Mouse (Mus musculus) heart, embryonic 10.5 days (tissue): ENCODE results near the gene Ralgps1. TPM values are rescaled to one million over a fixed set of nuclear protein-coding genes. Genes with fewer than 3 reads are reported as not detected.
A peak's percentile ranks its signal among the peaks of the same experiment; 100 is the strongest.

Experiments
- DNase-seq: peaks from one replicate; pipeline ENCODE4 v3.0.0-alpha.2; 2017; ENCODE audit warnings: low spot score
- H3K27ac ChIP-seq: fragments of 300-500 bp; sonication (generic); 2 replicates; pipeline ENCODE4 v1.5.1; 2016; ENCODE audit warnings: mild to moderate bottlenecking
- H3K27me3 ChIP-seq: fragments of 300-500 bp; sonication (generic); 2 replicates; pipeline ENCODE4 v1.6.1; 2016; ENCODE audit warnings: mild to moderate bottlenecking; ENCODE audit not compliant: poor library complexity, insufficient read depth, severe bottlenecking
- H3K36me3 ChIP-seq: fragments of 300-500 bp; sonication (generic); 2 replicates; pipeline ENCODE4 v1.6.1; 2016; ENCODE audit warnings: mild to moderate bottlenecking, moderate library complexity
- H3K4me1 ChIP-seq: fragments of 300-500 bp; sonication (generic); 2 replicates; pipeline ENCODE4 v1.6.1; 2016; ENCODE audit warnings: mild to moderate bottlenecking
- H3K4me3 ChIP-seq: fragments of 300-500 bp; sonication (generic); 2 replicates; pipeline ENCODE4 v1.5.1; 2016; ENCODE audit warnings: mild to moderate bottlenecking, moderate library complexity
- H3K9me3 ChIP-seq: fragments of 300-500 bp; sonication (generic); 2 replicates; pipeline ENCODE4 v1.6.1; 2016; ENCODE audit warnings: mild to moderate bottlenecking, moderate library complexity
- WGBS: fragments of 180-500 bp; shearing (Covaris S2); methylation state at CpG from one replicate; pipeline ENCODE4 v1.1.7; 2016; 5-methylcytosine and 5-hydroxymethylcytosine counted together
- polyA plus RNA-seq: library from polyadenylated mRNA; unstranded; fragments of >200 nt; fragmentation: Nextera tagmentation; extraction: Ambion mirVana; gene quantifications from 2 replicates; pipeline ENCODE4 v1.2.1, GENCODE M21; 2016

The Ralgps1 gene
- polyA plus RNA-seq, 1 experiment from 2014 or later: 3.8 TPM

GRCm38 (mm10) chr2:33316063-33316405 lies 55.3 kb downstream of the Ralgps1 start:
- 75% methylated on average over 1 of the region's 1 CpGs for WGBS
- H3K27me3 ChIP-seq: no peaks in the 10 kb centered on the region

DNA sequence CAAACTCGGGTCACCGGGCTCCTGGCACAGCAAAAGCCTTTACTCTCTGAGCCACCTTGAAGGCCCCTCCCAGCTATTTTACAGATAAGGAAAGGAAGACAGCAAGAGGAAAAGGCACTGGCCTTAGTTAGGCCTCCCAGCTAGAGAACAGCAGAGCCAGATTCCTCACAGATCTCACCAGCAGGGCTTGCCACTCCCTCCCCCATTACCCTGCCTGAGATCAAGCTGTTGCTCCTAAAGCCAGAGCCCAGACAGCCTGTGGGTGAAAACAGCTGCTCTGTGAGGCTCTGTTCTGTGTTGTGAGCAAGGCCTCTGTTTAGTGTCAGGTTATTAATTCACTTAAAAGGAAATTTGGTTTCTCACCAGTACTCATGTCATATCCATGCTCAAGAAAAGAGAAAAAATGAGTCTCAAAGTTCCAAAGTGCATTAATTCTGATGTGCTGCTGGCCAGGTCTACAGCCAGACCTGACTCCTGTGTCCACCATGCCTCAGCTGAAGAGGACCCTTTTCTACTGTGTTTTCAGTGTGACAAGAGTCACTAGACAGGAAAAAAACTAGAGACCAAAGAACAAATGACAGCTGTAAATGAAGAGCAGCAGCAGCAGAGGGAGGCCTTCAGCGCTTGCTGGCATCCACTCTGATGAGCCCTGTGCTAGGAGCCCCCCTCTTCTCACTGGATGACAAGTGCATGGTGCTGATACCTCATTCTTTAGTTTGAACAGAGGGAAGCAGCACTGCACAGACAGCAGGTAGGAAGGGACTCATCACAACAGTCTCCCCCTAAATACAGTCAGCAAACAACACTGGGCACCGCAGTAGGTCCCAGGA lies 55.8 kb downstream of the Ralgps1 start:
- no peak overlapping the region for H3K4me3 ChIP-seq
- peak overlapping the region; percentile 79 for H3K27ac ChIP-seq
- DNase-seq: no peak
- WGBS: 43% methylated on average over 4 of the region's 4 CpGs
- no peaks in the 10 kb centered on the region for H3K27me3 ChIP-seq
- peaks cover 55% of the 10 kb centered on the region for H3K4me1 ChIP-seq
- no peaks in the 10 kb centered on the region for H3K9me3 ChIP-seq
- no peaks in the 10 kb centered on the region for H3K36me3 ChIP-seq

More at GRCm38 (mm10) chr2:33316063-33316405, 55.3 kb downstream of the Ralgps1 start:
- Histone ChIP-seq H3K4me1 (peaks cover 61% of the 10 kb centered on the region), H3K36me3 (no peaks in the 10 kb centered on the region), H3K4me3 (no peak overlapping the region), H3K9me3 (no peaks in the 10 kb centered on the region), H3K27ac (peak overlapping the region; percentile 79)
- no peak for DNase-seq

GRCm38 (mm10) chr2:33309426-33309825 lies 61.9 kb downstream of the Ralgps1 start:
- no peaks in the 10 kb centered on the region for H3K9me3 ChIP-seq
- H3K36me3 ChIP-seq: peaks cover 3% of the 10 kb centered on the region; the same call in 1 of the 2 replicates
- H3K4me1 ChIP-seq: peaks cover 10% of the 10 kb centered on the region
- no peak for DNase-seq
- H3K4me3 ChIP-seq: no peak overlapping the region
- no peaks in the 10 kb centered on the region for H3K27me3 ChIP-seq
- 90% methylated on average over 9 of the region's 9 CpGs for WGBS
- no peak overlapping the region for H3K27ac ChIP-seq

GRCm38 (mm10) chr2:33306565-33306964 lies 64.7 kb downstream of the Ralgps1 start:
- Histone ChIP-seq H3K27me3 (no peaks in the 10 kb centered on the region), H3K27ac (no peak overlapping the region), H3K9me3 (no peaks in the 10 kb centered on the region), H3K36me3 (peaks cover 3% of the 10 kb centered on the region; the same call in 1 of the 2 replicates), H3K4me1 (peaks cover 20% of the 10 kb centered on the region), H3K4me3 (no peak overlapping the region)
- WGBS: 69% methylated on average over 3 of the region's 3 CpGs
- DNase-seq: no peak

DNA sequence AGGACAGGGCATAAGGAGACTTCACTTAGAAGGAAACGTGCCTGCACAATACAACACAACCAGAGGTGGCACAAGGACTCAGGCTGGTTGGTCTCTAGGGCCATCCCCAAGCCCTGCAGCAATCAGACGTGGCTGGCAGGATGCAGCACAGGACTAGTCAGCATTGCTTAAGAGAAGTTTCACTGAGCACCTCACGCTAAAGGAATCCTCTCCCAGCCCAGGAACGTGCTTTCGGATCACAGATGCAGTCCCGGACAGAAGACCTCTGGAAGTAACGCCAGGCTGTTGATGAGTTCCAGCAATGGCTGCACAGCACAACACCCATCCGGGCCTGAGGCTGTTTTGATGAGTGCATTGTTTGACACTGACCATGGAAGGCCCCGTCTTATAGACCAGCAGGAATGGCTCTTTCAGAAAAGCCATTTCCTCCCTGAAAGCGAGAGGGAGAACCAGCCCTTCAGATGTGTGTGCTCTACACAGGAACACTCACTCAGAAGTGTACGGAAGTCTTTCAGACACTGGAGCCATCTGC lies 67.8 kb downstream of the Ralgps1 start:
- Histone ChIP-seq H3K4me3 (no peak overlapping the region), H3K4me1 (peaks cover 18% of the 10 kb centered on the region)
- no peak for DNase-seq

GRCm38 (mm10) chr2:33302828-33303227 lies 68.5 kb downstream of the Ralgps1 start:
- H3K27ac ChIP-seq: no peak overlapping the region
- peaks cover 18% of the 10 kb centered on the region for H3K4me1 ChIP-seq

More for the DNA sequence above, 67.8 kb downstream of the Ralgps1 start:
- Histone ChIP-seq H3K9me3 (no peaks in the 10 kb centered on the region), H3K36me3 (no peaks in the 10 kb centered on the region), H3K27me3 (no peaks in the 10 kb centered on the region), H3K27ac (peak overlapping the region; percentile 33; the same call in 1 of the 2 replicates)
- 76% methylated on average over 11 of the region's 11 CpGs for WGBS

GRCm38 (mm10) chr2:33302405-33302804 lies 68.9 kb downstream of the Ralgps1 start:
- Histone ChIP-seq H3K4me3 (no peak overlapping the region), H3K4me1 (peaks cover 18% of the 10 kb centered on the region), H3K27me3 (no peaks in the 10 kb centered on the region), H3K27ac (no peak overlapping the region), H3K36me3 (no peaks in the 10 kb centered on the region), H3K9me3 (no peaks in the 10 kb centered on the region)
- WGBS: 88% methylated on average over 3 of the region's 3 CpGs
- DNase-seq: no peak

More at GRCm38 (mm10) chr2:33302828-33303227, 68.5 kb downstream of the Ralgps1 start:
- DNase-seq: no peak
- Histone ChIP-seq H3K36me3 (no peaks in the 10 kb centered on the region), H3K27me3 (no peaks in the 10 kb centered on the region), H3K4me3 (no peak overlapping the region), H3K9me3 (no peaks in the 10 kb centered on the region)
- WGBS: 78% methylated on average over 4 of the region's 4 CpGs

DNA sequence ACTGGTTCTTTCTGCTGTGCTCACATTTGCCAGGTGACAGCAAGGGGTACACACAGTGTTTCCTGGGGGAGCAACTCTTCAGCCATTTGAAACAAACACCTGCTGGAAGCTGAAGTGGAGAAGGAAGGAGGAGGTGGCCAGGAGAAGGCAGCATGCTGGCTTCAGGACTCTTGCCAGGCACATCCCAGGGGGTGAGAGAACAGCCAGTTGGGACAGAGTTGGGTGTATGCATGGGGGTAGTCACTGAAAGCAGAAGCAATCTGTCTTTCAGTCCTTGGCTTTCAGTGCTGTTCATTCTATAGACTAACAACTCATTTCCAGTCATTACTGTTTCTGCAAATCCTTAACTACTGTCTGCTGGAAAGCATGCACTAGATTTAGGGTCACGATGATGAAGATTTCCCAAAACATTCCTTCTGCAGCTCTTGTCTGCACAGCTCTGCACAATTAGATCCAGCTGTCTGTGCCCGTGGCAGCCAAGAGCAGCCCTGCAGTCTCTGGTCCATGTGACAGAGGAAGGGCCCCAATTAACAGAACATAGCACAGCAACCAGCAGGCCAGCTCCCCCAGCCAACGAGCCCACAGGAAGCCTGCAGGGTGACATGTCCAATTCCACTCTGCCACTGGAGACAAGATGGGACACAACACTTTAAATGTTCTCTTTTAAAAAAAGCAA lies 70.8 kb downstream of the Ralgps1 start:
- H3K4me3 ChIP-seq: no peak overlapping the region
- peaks cover 18% of the 10 kb centered on the region for H3K4me1 ChIP-seq
- 0 out of 2 replicates have a peak, but pooled peaks cover 5% of the 10 kb centered on the region for H3K36me3 ChIP-seq
- 46% methylated on average over 3 of the region's 3 CpGs for WGBS
- no peaks in the 10 kb centered on the region for H3K27me3 ChIP-seq
- no peaks in the 10 kb centered on the region for H3K9me3 ChIP-seq
- peak overlapping the region; percentile 13; the same call in 1 of the 2 replicates for H3K27ac ChIP-seq
- DNase-seq: no peak

DNA sequence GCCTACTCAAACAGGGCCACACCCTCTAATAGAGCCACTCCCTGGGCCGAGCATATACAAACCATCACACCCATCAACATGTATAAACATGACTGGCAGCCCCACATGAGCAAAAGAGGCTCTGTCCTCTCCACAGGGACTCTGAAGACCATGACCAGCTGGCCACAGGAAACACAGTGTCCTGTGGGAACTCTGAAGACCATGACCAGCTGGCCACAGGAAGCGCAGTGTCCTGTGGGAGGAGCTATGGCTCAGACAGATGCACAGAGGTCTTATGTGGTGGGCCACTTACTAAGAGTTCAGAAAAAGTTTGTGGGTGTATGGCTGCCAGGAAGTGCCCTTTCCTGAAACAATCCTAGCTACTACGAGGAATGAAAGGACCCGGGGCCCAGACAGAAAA lies 72.4 kb downstream of the Ralgps1 start:
- no peaks in the 10 kb centered on the region for H3K27me3 ChIP-seq
- no peak for DNase-seq
- no peaks in the 10 kb centered on the region for H3K9me3 ChIP-seq
- H3K36me3 ChIP-seq: 0 out of 2 replicates have a peak, but pooled peaks cover 5% of the 10 kb centered on the region
- H3K4me1 ChIP-seq: peaks cover 17% of the 10 kb centered on the region
- no peak overlapping the region for H3K27ac ChIP-seq
- H3K4me3 ChIP-seq: no peak overlapping the region
- WGBS: 72% methylated on average over 4 of the region's 4 CpGs

GRCm38 (mm10) chr2:33295115-33295514 lies 76.2 kb downstream of the Ralgps1 start:
- peaks cover 24% of the 10 kb centered on the region for H3K4me1 ChIP-seq
- no peak overlapping the region for H3K27ac ChIP-seq
- 81% methylated on average over 5 of the region's 5 CpGs for WGBS
- H3K27me3 ChIP-seq: no peaks in the 10 kb centered on the region
- H3K9me3 ChIP-seq: no peaks in the 10 kb centered on the region
- no peak for DNase-seq
- H3K36me3 ChIP-seq: 0 out of 2 replicates have a peak, but pooled peaks cover 5% of the 10 kb centered on the region
- no peak overlapping the region for H3K4me3 ChIP-seq

GRCm38 (mm10) chr2:33292057-33292456 lies 79.2 kb downstream of the Ralgps1 start:
- Histone ChIP-seq H3K4me1 (peaks cover 24% of the 10 kb centered on the region), H3K4me3 (no peak overlapping the region), H3K27me3 (no peaks in the 10 kb centered on the region), H3K27ac (no peak overlapping the region), H3K36me3 (peaks cover 15% of the 10 kb centered on the region; the same call in 1 of the 2 replicates), H3K9me3 (no peaks in the 10 kb centered on the region)
- WGBS: 71% methylated on average over 2 of the region's 2 CpGs
- no peak for DNase-seq

GRCm38 (mm10) chr2:33290491-33290890 lies 80.8 kb downstream of the Ralgps1 start:
- H3K36me3 ChIP-seq: peaks cover 10% of the 10 kb centered on the region; the same call in 1 of the 2 replicates
- H3K4me1 ChIP-seq: peaks cover 24% of the 10 kb centered on the region
- no peaks in the 10 kb centered on the region for H3K9me3 ChIP-seq
- no peak overlapping the region for H3K4me3 ChIP-seq
- no peak for DNase-seq
- H3K27ac ChIP-seq: peak overlapping the region; percentile 16; the same call in 1 of the 2 replicates
- WGBS: 85% methylated on average over 8 of the region's 8 CpGs
- H3K27me3 ChIP-seq: no peaks in the 10 kb centered on the region

DNA sequence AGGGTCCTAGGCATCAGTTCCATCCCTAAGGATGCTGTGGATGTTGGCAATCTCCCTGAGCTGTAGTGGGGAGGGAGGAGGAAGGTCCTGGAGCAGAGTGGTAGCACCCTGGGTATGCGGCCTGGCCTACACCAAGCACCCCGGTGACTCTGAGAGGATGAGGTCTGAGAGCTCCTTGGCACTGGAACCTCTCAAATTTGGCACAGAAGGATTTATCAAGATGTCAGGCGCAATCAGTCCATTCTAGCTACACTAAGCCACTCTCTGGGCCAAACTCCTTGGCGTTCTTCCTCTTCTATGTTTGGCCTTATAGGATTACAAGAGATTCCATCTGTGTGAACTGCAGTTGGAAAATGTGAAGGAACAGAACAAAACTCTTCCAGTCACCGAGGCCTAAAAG lies 82.4 kb downstream of the Ralgps1 start:
- no peaks in the 10 kb centered on the region for H3K9me3 ChIP-seq
- no peaks in the 10 kb centered on the region for H3K27me3 ChIP-seq
- WGBS: 84% methylated on average over 5 of the region's 5 CpGs
- H3K36me3 ChIP-seq: peaks cover 14% of the 10 kb centered on the region; the same call in 1 of the 2 replicates
- DNase-seq: no peak
- H3K4me3 ChIP-seq: no peak overlapping the region
- H3K27ac ChIP-seq: no peak overlapping the region
- peaks cover 27% of the 10 kb centered on the region for H3K4me1 ChIP-seq
